Mouse (Mus musculus) forebrain, embryonic 11.5 days (tissue): ENCODE measurements at regions not wholly inside any gene's neighbourhood (a gene's known extent, or its start where the extent isn't known, plus 50 kb on each side); places are given as distances from the start of the nearest gene placed in this dataset.

Experiments used
- ATAC-seq: fragments of 200-750 bp; cut with Nextera tagmentation; replicated peaks from 2 replicates; pipeline ENCODE4 v1.8.0; 2017; ENCODE audit warnings: moderate TSS enrichment; ENCODE audit not compliant: low FRiP score
- DNase-seq: peaks from one replicate; pipeline ENCODE4 v3.0.0-alpha.2; 2017; ENCODE audit warnings: low spot score
- H3K27ac ChIP-seq: fragments of 300-500 bp; sonication (generic); 2 replicates; pipeline ENCODE4 v1.5.1; 2014; ENCODE audit warnings: low read depth, low read length
- H3K27me3 ChIP-seq: fragments of 300-500 bp; sonication (generic); 2 replicates; pipeline ENCODE4 v1.6.1; 2014; ENCODE audit warnings: mild to moderate bottlenecking, low read length, mixed read lengths; ENCODE audit not compliant: control insufficient read depth, insufficient read depth
- H3K36me3 ChIP-seq: fragments of 300-500 bp; sonication (generic); 2 replicates; pipeline ENCODE4 v1.6.1; 2014; ENCODE audit warnings: mild to moderate bottlenecking, low read length, moderate library complexity, mixed read lengths; ENCODE audit not compliant: control insufficient read depth, insufficient read depth
- H3K4me1 ChIP-seq: fragments of 300-500 bp; sonication (generic); replicated peaks from 2 replicates; pipeline ENCODE4 v1.6.1; 2014; ENCODE audit warnings: low read length, mixed read lengths; ENCODE audit not compliant: control insufficient read depth, insufficient read depth
- H3K4me2 ChIP-seq: fragments of 300-500 bp; sonication (generic); 2 replicates; pipeline ENCODE4 v1.6.1; 2014; ENCODE audit warnings: low read depth, mild to moderate bottlenecking, low read length, moderate library complexity, mixed read lengths; ENCODE audit not compliant: severe bottlenecking
- H3K4me3 ChIP-seq: fragments of 300-500 bp; sonication (generic); 2 replicates; pipeline ENCODE4 v1.5.1; 2014; ENCODE audit warnings: low read depth, low read length
- H3K9ac ChIP-seq: fragments of 300-500 bp; sonication (generic); 2 replicates; pipeline ENCODE4 v1.6.1; 2014; ENCODE audit warnings: low read length
- H3K9me3 ChIP-seq: fragments of 300-500 bp; sonication (generic); 2 replicates; pipeline ENCODE4 v1.6.1; 2016; ENCODE audit warnings: low read length, mixed read lengths; ENCODE audit not compliant: control insufficient read depth
- WGBS: fragments of 180-500 bp; shearing (Covaris S2); extraction: QIAGEN DNeasy Blood & Tissue Kit; methylation state at CpG from one replicate; pipeline ENCODE4 v1.1.7; 2014; 5-methylcytosine and 5-hydroxymethylcytosine counted together

- no peak overlapping the region for H3K4me3 ChIP-seq
- H3K9ac ChIP-seq = no peak overlapping the region
- no peak overlapping the region for H3K27ac ChIP-seq
- H3K27me3 ChIP-seq = no peaks in the 10 kb centered on the region
- H3K9me3 ChIP-seq = no peaks in the 10 kb centered on the region
- no peak for DNase-seq
- ATAC-seq = no peak
- no peaks in the 10 kb centered on the region; the same call in 1 of the 2 replicates for H3K4me1 ChIP-seq
- no peaks in the 10 kb centered on the region for H3K36me3 ChIP-seq
- 85% methylated on average over 5 of the region's 5 CpGs for WGBS
- H3K4me2 ChIP-seq = no peak overlapping the region
These were observed 122.8 kb upstream of the Efna5 start for GRCm38 (mm10) chr17:63003911-63004310.

- Histone ChIP-seq H3K27me3 (no peaks in the 10 kb centered on the region), H3K9ac (no peak overlapping the region), H3K4me2 (no peak overlapping the region), H3K9me3 (no peaks in the 10 kb centered on the region), H3K4me3 (no peak overlapping the region), H3K36me3 (no peaks in the 10 kb centered on the region), H3K4me1 (no peaks in the 10 kb centered on the region; the same call in 1 of the 2 replicates), H3K27ac (no peak overlapping the region)
- no peak for ATAC-seq
- DNase-seq = no peak
- 97% methylated on average over 4 of the region's 4 CpGs for WGBS
These were observed 121.6 kb upstream of the Efna5 start for GRCm38 (mm10) chr17:63002729-63003128.

GRCm38 (mm10) chr17:63001898-63002297 lies 120.8 kb upstream of the Efna5 start:
- H3K27me3 ChIP-seq = no peaks in the 10 kb centered on the region
- ATAC-seq (no peak), DNase-seq (no peak)
- no peak overlapping the region for H3K27ac ChIP-seq
- H3K4me2 ChIP-seq = no peak overlapping the region
- WGBS = 78% methylated on average over 2 of the region's 2 CpGs
- no peak overlapping the region for H3K4me3 ChIP-seq
- H3K9ac ChIP-seq = no peak overlapping the region
- H3K36me3 ChIP-seq = no peaks in the 10 kb centered on the region
- no peaks in the 10 kb centered on the region for H3K9me3 ChIP-seq
- H3K4me1 ChIP-seq = no peaks in the 10 kb centered on the region

GRCm38 (mm10) chr17:62997691-62998090 lies 116.6 kb upstream of the Efna5 start:
- Histone ChIP-seq H3K27ac (no peak overlapping the region), H3K36me3 (no peaks in the 10 kb centered on the region), H3K4me3 (no peak overlapping the region), H3K9ac (no peak overlapping the region), H3K4me1 (no peaks in the 10 kb centered on the region), H3K4me2 (no peak overlapping the region), H3K9me3 (no peaks in the 10 kb centered on the region), H3K27me3 (no peaks in the 10 kb centered on the region)
- ATAC-seq (no peak), DNase-seq (no peak)
- 87% methylated on average over 5 of the region's 5 CpGs for WGBS

GRCm38 (mm10) chr17:62995316-62995715 lies 114.2 kb upstream of the Efna5 start:
- no peaks in the 10 kb centered on the region for H3K4me1 ChIP-seq
- DNase-seq (no peak), ATAC-seq (no peak)
- no peak overlapping the region for H3K4me2 ChIP-seq
- WGBS = 89% methylated on average over 3 of the region's 3 CpGs
- H3K9me3 ChIP-seq = no peaks in the 10 kb centered on the region
- H3K4me3 ChIP-seq = no peak overlapping the region
- H3K9ac ChIP-seq = no peak overlapping the region
- no peaks in the 10 kb centered on the region for H3K27me3 ChIP-seq
- no peak overlapping the region for H3K27ac ChIP-seq
- no peaks in the 10 kb centered on the region for H3K36me3 ChIP-seq

GRCm38 (mm10) chr17:62992977-62993376 lies 111.9 kb upstream of the Efna5 start:
- H3K27me3 ChIP-seq = no peaks in the 10 kb centered on the region
- WGBS = 88% methylated on average over 2 of the region's 2 CpGs
- no peak for ATAC-seq
- H3K4me1 ChIP-seq = no peaks in the 10 kb centered on the region
- no peaks in the 10 kb centered on the region for H3K36me3 ChIP-seq
- no peak overlapping the region for H3K27ac ChIP-seq
- H3K9ac ChIP-seq = no peak overlapping the region
- no peak overlapping the region for H3K4me2 ChIP-seq
- DNase-seq = no peak
- H3K4me3 ChIP-seq = no peak overlapping the region
- H3K9me3 ChIP-seq = no peaks in the 10 kb centered on the region

GRCm38 (mm10) chr17:62986304-62986703 lies 105.2 kb upstream of the Efna5 start:
- no peak for DNase-seq
- Histone ChIP-seq H3K4me1 (no peaks in the 10 kb centered on the region), H3K9ac (no peak overlapping the region), H3K27ac (no peak overlapping the region), H3K27me3 (no peaks in the 10 kb centered on the region), H3K9me3 (no peaks in the 10 kb centered on the region), H3K36me3 (no peaks in the 10 kb centered on the region), H3K4me3 (no peak overlapping the region), H3K4me2 (no peak overlapping the region)
- 76% methylated on average over 6 of the region's 6 CpGs for WGBS
- no peak for ATAC-seq

- no peak for ATAC-seq
- H3K4me2 ChIP-seq = no peak overlapping the region
- no peak for DNase-seq
- no peaks in the 10 kb centered on the region for H3K36me3 ChIP-seq
- H3K9ac ChIP-seq = no peak overlapping the region
- WGBS = 23% methylated on average over 3 of the region's 3 CpGs
- no peak overlapping the region for H3K27ac ChIP-seq
- no peaks in the 10 kb centered on the region for H3K27me3 ChIP-seq
- no peak overlapping the region for H3K4me3 ChIP-seq
- no peaks in the 10 kb centered on the region for H3K9me3 ChIP-seq
- no peaks in the 10 kb centered on the region; the same call in 1 of the 2 replicates for H3K4me1 ChIP-seq
These were observed 99.2 kb upstream of the Efna5 start for GRCm38 (mm10) chr17:62980337-62980736.

- no peak overlapping the region for H3K4me3 ChIP-seq
- DNase-seq = no peak
- 69% methylated on average over 4 of the region's 4 CpGs for WGBS
- H3K4me1 ChIP-seq = no peaks in the 10 kb centered on the region; the same call in 1 of the 2 replicates
- H3K27ac ChIP-seq = no peak overlapping the region
- H3K9me3 ChIP-seq = no peaks in the 10 kb centered on the region; the same call in 1 of the 2 replicates
- no peak for ATAC-seq
- H3K4me2 ChIP-seq = no peak overlapping the region
- H3K36me3 ChIP-seq = no peaks in the 10 kb centered on the region
- H3K27me3 ChIP-seq = no peaks in the 10 kb centered on the region
- H3K9ac ChIP-seq = no peak overlapping the region
These were observed 96.4 kb upstream of the Efna5 start for GRCm38 (mm10) chr17:62977561-62977960.
